Mouse (Mus musculus): ENCODE measurements around the gene Ak2. TPM values are rescaled to one million over a fixed set of nuclear protein-coding genes. Genes with fewer than 3 reads are reported as not detected.

Gene Ak2
- total RNA-seq, 2 experiments from 2014 or later, result 33.5 to 33.8 TPM

- intact Hi-C loops (cut with DNase I), result no loop called here
- peak; percentile 40 for DNase-seq
Measured at GRCm38 (mm10) chr4:129034706-129035660, 43.2 kb downstream of the Ak2 start.

- intact Hi-C loops (cut with DNase I), result no loop called here
- no peak for DNase-seq
Measured at GRCm38 (mm10) chr4:129035851-129036445, 44.2 kb downstream of the Ak2 start.

GRCm38 (mm10) chr4:129047721-129048421 lies 56.1 kb downstream of the Ak2 start:
- no peak for DNase-seq
- intact Hi-C loops (cut with DNase I), result no loop called here

- intact Hi-C loops (cut with DNase I), result no loop called here
- peak; percentile 83 for DNase-seq
Measured at GRCm38 (mm10) chr4:129048501-129049305, 56.9 kb downstream of the Ak2 start.

GRCm38 (mm10) chr4:129049306-129050011 lies 57.7 kb downstream of the Ak2 start:
- intact Hi-C loops (cut with DNase I), result no loop called here
- DNase-seq, result peak; percentile 26

- DNase-seq, result no peak
- intact Hi-C loops (cut with DNase I), result no loop called here
Measured at GRCm38 (mm10) chr4:129050365-129050764, 58.6 kb downstream of the Ak2 start.

- intact Hi-C loops (cut with DNase I), result no loop called here
Measured at GRCm38 (mm10) chr4:129050901-129051417, 59.2 kb downstream of the Ak2 start.

GRCm38 (mm10) chr4:129051461-129052183 lies 59.9 kb downstream of the Ak2 start:
- DNase-seq, result no peak
- intact Hi-C loops (cut with DNase I), result no loop called here

More at GRCm38 (mm10) chr4:129050901-129051417, 59.2 kb downstream of the Ak2 start:
- DNase-seq, result no peak

GRCm38 (mm10) chr4:129054757-129055156 lies 63.0 kb downstream of the Ak2 start:
- intact Hi-C loops (cut with DNase I), result no loop called here
- no peak for DNase-seq

- intact Hi-C loops (cut with DNase I), result no loop called here
- no peak for DNase-seq
Measured at GRCm38 (mm10) chr4:129055562-129055961, 63.8 kb downstream of the Ak2 start.

- peak; percentile 98 for DNase-seq
- intact Hi-C loops (cut with DNase I), result no loop called here
Measured at GRCm38 (mm10) chr4:129057533-129058206, 65.9 kb downstream of the Ak2 start.

- intact Hi-C loops (cut with DNase I), result no loop called here
- DNase-seq, result peak; percentile 41
Measured at GRCm38 (mm10) chr4:129058207-129059092, 66.7 kb downstream of the Ak2 start, which contains the start of gene Rnf19b. Gene Rnf19b, plus strand, starts transcription at chr4:129058271.

- no peak for DNase-seq
- intact Hi-C loops (cut with DNase I), result no loop called here
Measured at GRCm38 (mm10) chr4:129059125-129059551, 67.4 kb downstream of the Ak2 start.

- intact Hi-C loops (cut with DNase I), result no loop called here
- DNase-seq, result no peak
Measured at GRCm38 (mm10) chr4:129059922-129060321, 68.2 kb downstream of the Ak2 start.

All from left cerebral cortex, postnatal 4 days (tissue).